ENCODE assay signal across 35 mouse cellular contexts in genomic region chr5:97379976-97380375, GRCm38 (mm10). TPM values are rescaled to one million over a fixed set of nuclear protein-coding genes. Genes with fewer than 3 reads are reported as not detected.
DNase-seq lines count a peak whose midpoint lies in the region; ATAC-seq and TF ChIP-seq lines count a peak whose summit lies in the region.
"Had no signal": no experiment of that assay in that cellular context is flagged by ENCODE, and none has a peak within 500 bp of the region (broad histone marks: within the 10 kb centered on the region; RNA-seq: fewer than 3 reads in every experiment).

No protein-coding gene starts in this region.

- no peaks in the 10 kb centered on the region for H3K27me3 ChIP-seq in midbrain, embryonic 12.5 days
- no peaks in the 10 kb centered on the region for H3K27me3 ChIP-seq in midbrain, postnatal 0 days (ENCODE audit: insufficient read depth, low read length)
- H3K27me3 ChIP-seq: embryonic facial prominence, embryonic 15.5 days; forebrain, embryonic 13.5 days; intestine, embryonic 15.5 days; liver, embryonic 12.5 days; neural tube, embryonic 13.5 days had no signal

- H3K4me1 ChIP-seq in midbrain, embryonic 12.5 days: no peaks in the 10 kb centered on the region; the same call in 1 of the 2 replicates
- no peaks in the 10 kb centered on the region for H3K4me1 ChIP-seq in midbrain, postnatal 0 days (ENCODE audit: insufficient read depth, low read length)
- H3K4me1 ChIP-seq: embryonic facial prominence, embryonic 15.5 days; hindbrain, embryonic 10.5 days; intestine, embryonic 15.5 days; liver, embryonic 12.5 days had no signal

- no peak for DNase-seq in midbrain, postnatal 0 days (ENCODE audit: low spot score)
- peak; percentile 22 for DNase-seq in embryo, embryonic 10 days (ENCODE audit: low spot score)
- DNase-seq in forelimb bud, embryonic 11.5 days (ENCODE audit: low read depth, low spot score): peak; percentile 39
- no peak for DNase-seq in kidney, postnatal 36 days
- DNase-seq in kidney, adult 11 months: no peak
- DNase-seq: adrenal gland, adult 8-10 months; cerebellum, adult 2 months; cerebellum, postnatal 14 days; gastrocnemius, postnatal 14 days; heart, postnatal 14 days; kidney, adult 9 months; kidney, postnatal 14 days; liver, postnatal 0 days; lung, postnatal 10 days; right cerebral cortex, postnatal 14 days; thymus, postnatal 4 days had no signal

- H3K27ac ChIP-seq in midbrain, embryonic 12.5 days (replicated peaks): no peak overlapping the region
- no peak overlapping the region for H3K27ac ChIP-seq in midbrain, postnatal 0 days (ENCODE audit: low read depth, low read length)
- H3K27ac ChIP-seq: embryonic facial prominence, embryonic 15.5 days; forebrain, embryonic 13.5 days; hindbrain, embryonic 10.5 days; hindbrain, postnatal 0 days; intestine, embryonic 15.5 days; layer of hippocampus, adult 2 months; left cerebral cortex, adult 2 months; liver, embryonic 12.5 days; macrophage; neural tube, embryonic 13.5 days had no signal

- H3K9me3 ChIP-seq in midbrain, embryonic 12.5 days: no peaks in the 10 kb centered on the region
- no peaks in the 10 kb centered on the region for H3K9me3 ChIP-seq in midbrain, postnatal 0 days (ENCODE audit: low read length)
- H3K9me3 ChIP-seq: embryonic facial prominence, embryonic 15.5 days; forebrain, embryonic 13.5 days; hindbrain, embryonic 10.5 days; intestine, embryonic 15.5 days; liver, embryonic 12.5 days; neural tube, embryonic 13.5 days had no signal

- H3K9ac ChIP-seq in midbrain, embryonic 12.5 days (replicated peaks): no peak overlapping the region
- H3K9ac ChIP-seq in midbrain, postnatal 0 days (replicated peaks; ENCODE audit: low read length, poor library complexity, severe bottlenecking): no peak overlapping the region
- H3K9ac ChIP-seq: embryonic facial prominence, embryonic 15.5 days; forebrain, embryonic 13.5 days; intestine, embryonic 15.5 days; liver, embryonic 12.5 days; liver, postnatal 0 days; neural tube, embryonic 13.5 days had no signal

- H3K36me3 ChIP-seq in midbrain, embryonic 12.5 days: no peaks in the 10 kb centered on the region
- no peaks in the 10 kb centered on the region for H3K36me3 ChIP-seq in midbrain, postnatal 0 days (ENCODE audit: insufficient read depth, low read length)
- H3K36me3 ChIP-seq: embryonic facial prominence, embryonic 15.5 days; hindbrain, embryonic 10.5 days; intestine, embryonic 15.5 days; liver, embryonic 12.5 days; neural tube, embryonic 13.5 days had no signal

- no peak for TF ChIP-seq CTCF in midbrain, postnatal 0 days (IDR thresholded peaks at IDR 0.05)

- ATAC-seq in midbrain, embryonic 12.5 days (ENCODE audit: low FRiP score, low read depth): peak; percentile 12; the same call in 1 of the 2 replicates
- no peak for ATAC-seq in midbrain, postnatal 0 days (ENCODE audit: low FRiP score)
- ATAC-seq in megakaryocyte-erythroid progenitor cell, adult 5-6 weeks (replicated peaks; ENCODE audit: low FRiP score, low TSS enrichment, poor library complexity, severe bottlenecking): no peak
- ATAC-seq: forebrain, embryonic 13.5 days; hindbrain, postnatal 0 days; intestine, embryonic 15.5 days; liver, embryonic 12.5 days; liver, postnatal 0 days had no signal

- WGBS in midbrain, embryonic 12.5 days: 25% methylated on average over 3 of the region's 3 CpGs
- 14% methylated on average over 3 of the region's 3 CpGs for WGBS in midbrain, postnatal 0 days

- H3K4me3 ChIP-seq in midbrain, embryonic 12.5 days: no peak overlapping the region
- no peak overlapping the region for H3K4me3 ChIP-seq in midbrain, postnatal 0 days (ENCODE audit: low read depth, low read length)
- H3K4me3 ChIP-seq: embryonic facial prominence, embryonic 15.5 days; forebrain, embryonic 13.5 days; hindbrain, embryonic 10.5 days; intestine, embryonic 15.5 days; layer of hippocampus, adult 2 months; left cerebral cortex, adult 2 months; liver, embryonic 12.5 days; neural tube, embryonic 13.5 days had no signal

- H3K4me2 ChIP-seq in midbrain, embryonic 12.5 days (replicated peaks): no peak overlapping the region
- no peak overlapping the region for H3K4me2 ChIP-seq in midbrain, postnatal 0 days (ENCODE audit: low read depth, low read length, poor library complexity, severe bottlenecking)
- H3K4me2 ChIP-seq: embryonic facial prominence, embryonic 15.5 days; forebrain, embryonic 13.5 days; intestine, embryonic 15.5 days; liver, embryonic 12.5 days; midbrain, embryonic 11.5 days; neural tube, embryonic 13.5 days had no signal

RNA-seq across cellular contexts. Expression of gene Naa11, which starts 12.2 kb away (rescaled TPM):
- polyA plus RNA-seq in midbrain, embryonic 12.5 days (2016; fragmentation: Nextera tagmentation; extraction: Ambion mirVana): not detected in 2 replicates
- total RNA-seq in midbrain, postnatal 0 days (2014; rRNA removed): not detected in 2 replicates
- polyA plus RNA-seq in midbrain, postnatal 0 days (2015; fragmentation: Nextera tagmentation; extraction: Ambion mirVana): 0.04 TPM in 1 of 2 replicates, not detected in the other
- not detected in 2 replicates for total RNA-seq in megakaryocyte-erythroid progenitor cell, adult 5-6 weeks (2014; fragmentation: Nextera tagmentation)
- not detected in 2 replicates for total RNA-seq in megakaryocyte-erythroid progenitor cell, adult 5-6 weeks (2017)
- total RNA-seq: adrenal gland, adult 8-10 months; adrenal gland, postnatal 4 days; gastrocnemius, postnatal 14 days; granulocyte monocyte progenitor cell, adult 5-6 weeks; heart, postnatal 14 days; hindbrain, postnatal 0 days; layer of hippocampus, adult 2 months; layer of hippocampus, postnatal 14 days had no signal
- polyA plus RNA-seq: cerebellum, adult 2 months; embryonic facial prominence, embryonic 15.5 days; heart, embryonic 14.5 days; hindbrain, embryonic 10.5 days; limb, embryonic 14.5 days; liver, embryonic 12.5 days; liver, postnatal 0 days; macrophage; midbrain, embryonic 11.5 days; neural tube, embryonic 13.5 days; thymus, postnatal 0 days had no signal

Comparison
In these comparisons a context has a peak if more than half of its experiments do, and no peak if none do; other contexts are left out.
1. DNase-seq: peak in embryo, embryonic 10 days (single experiment) and forelimb bud, embryonic 11.5 days (single experiment); none in midbrain, postnatal 0 days (single experiment), kidney, postnatal 36 days (0 of 2) and kidney, adult 11 months (single experiment).